Mouse (Mus musculus) embryonic facial prominence, embryonic 11.5 days (tissue): ENCODE results near the gene Bcl11b. TPM values are rescaled to one million over a fixed set of nuclear protein-coding genes. Genes with fewer than 3 reads are reported as not detected.

ENCODE experiments used
- ATAC-seq: fragments of 200-750 bp; cut with Nextera tagmentation; replicated peaks from 2 replicates; pipeline ENCODE4 v1.8.0; 2017; ENCODE audit warnings: low read depth; ENCODE audit not compliant: insufficient number of reproducible peaks, low FRiP score, low TSS enrichment
- DNase-seq: peaks from one replicate; pipeline ENCODE4 v3.0.0-alpha.2; 2015; ENCODE audit warnings: low spot score
- H3K27ac ChIP-seq: fragments of 300-500 bp; sonication (generic); replicated peaks from 2 replicates; pipeline ENCODE4 v1.5.1; 2014; ENCODE audit warnings: mild to moderate bottlenecking, low read depth, low read length, control low read depth
- H3K27me3 ChIP-seq: fragments of 300-500 bp; sonication (generic); 2 replicates; pipeline ENCODE4 v1.6.1; 2014; ENCODE audit warnings: mild to moderate bottlenecking, low read length, moderate library complexity, mixed read lengths; ENCODE audit not compliant: control insufficient read depth, insufficient read depth
- H3K36me3 ChIP-seq: fragments of 300-500 bp; sonication (generic); replicated peaks from 2 replicates; pipeline ENCODE4 v1.6.1; 2014; ENCODE audit warnings: low read depth, mild to moderate bottlenecking, low read length, moderate library complexity, mixed read lengths; ENCODE audit not compliant: control insufficient read depth, insufficient read depth
- H3K4me1 ChIP-seq: fragments of 300-500 bp; sonication (generic); 2 replicates; pipeline ENCODE4 v1.6.1; 2014; ENCODE audit warnings: low read length, mixed read lengths; ENCODE audit not compliant: control insufficient read depth, insufficient read depth
- H3K4me2 ChIP-seq: fragments of 300-500 bp; sonication (generic); 2 replicates; pipeline ENCODE4 v1.6.1; 2014; ENCODE audit warnings: low read depth, mild to moderate bottlenecking, control low read depth, low read length, moderate library complexity
- H3K4me3 ChIP-seq: fragments of 300-500 bp; sonication (generic); 2 replicates; pipeline ENCODE4 v1.5.1; 2014; ENCODE audit warnings: low read depth, low read length, control low read depth
- H3K9ac ChIP-seq: fragments of 300-500 bp; sonication (generic); replicated peaks from 2 replicates; pipeline ENCODE4 v1.6.1; 2014; ENCODE audit warnings: mild to moderate bottlenecking, control low read depth, low read length
- H3K9me3 ChIP-seq: fragments of 300-500 bp; sonication (generic); replicated peaks from 2 replicates; pipeline ENCODE4 v1.6.1; 2016; ENCODE audit warnings: mild to moderate bottlenecking, low read length, inconsistent platforms, mixed read lengths; ENCODE audit not compliant: control insufficient read depth
- WGBS: fragments of 180-500 bp; shearing (Covaris S2); extraction: QIAGEN DNeasy Blood & Tissue Kit; methylation state at CpG from one replicate; pipeline ENCODE4 v1.1.7; 2014; 5-methylcytosine and 5-hydroxymethylcytosine counted together
- polyA plus RNA-seq: library from polyadenylated mRNA; unstranded; fragments of >200 nt; fragmentation: Nextera tagmentation; extraction: Ambion mirVana; gene quantifications from 2 replicates; pipeline ENCODE4 v1.2.1, GENCODE M21; 2014

Gene Bcl11b
- polyA plus RNA-seq, 1 experiment from 2014 or later, result 14.8 TPM

DNA sequence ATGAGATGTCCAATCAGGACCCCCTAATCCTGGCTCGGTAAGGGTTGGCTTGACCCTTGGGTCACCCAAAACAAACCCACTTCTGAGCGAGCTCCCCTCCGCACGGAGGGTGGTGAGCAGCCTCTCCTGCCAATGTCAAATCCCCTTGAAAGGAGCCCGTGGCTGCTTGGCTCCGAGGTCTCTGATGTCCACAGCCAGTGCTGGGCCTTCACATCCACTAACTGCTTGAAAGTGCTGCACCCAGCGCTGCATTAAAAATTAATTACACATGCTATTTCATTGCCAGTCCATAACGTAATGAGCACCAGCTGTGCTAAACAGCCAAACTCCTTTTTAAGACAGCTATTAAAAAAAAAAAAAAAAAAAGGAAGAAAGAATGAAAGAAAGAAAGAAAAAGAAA is 43.5 kb downstream of the Bcl11b start:
- H3K27me3 ChIP-seq, result no peaks in the 10 kb centered on the region
- no peak overlapping the region for H3K4me2 ChIP-seq
- no peak for ATAC-seq
- no peak for DNase-seq
- H3K9ac ChIP-seq, result no peak overlapping the region
- no peaks in the 10 kb centered on the region for H3K9me3 ChIP-seq
- no peaks in the 10 kb centered on the region for H3K36me3 ChIP-seq
- H3K4me1 ChIP-seq, result peaks cover 20% of the 10 kb centered on the region
- no peak overlapping the region for H3K4me3 ChIP-seq
- 25% methylated on average over 8 of the region's 8 CpGs for WGBS
- H3K27ac ChIP-seq, result no peak overlapping the region; the same call in 1 of the 2 replicates

DNA sequence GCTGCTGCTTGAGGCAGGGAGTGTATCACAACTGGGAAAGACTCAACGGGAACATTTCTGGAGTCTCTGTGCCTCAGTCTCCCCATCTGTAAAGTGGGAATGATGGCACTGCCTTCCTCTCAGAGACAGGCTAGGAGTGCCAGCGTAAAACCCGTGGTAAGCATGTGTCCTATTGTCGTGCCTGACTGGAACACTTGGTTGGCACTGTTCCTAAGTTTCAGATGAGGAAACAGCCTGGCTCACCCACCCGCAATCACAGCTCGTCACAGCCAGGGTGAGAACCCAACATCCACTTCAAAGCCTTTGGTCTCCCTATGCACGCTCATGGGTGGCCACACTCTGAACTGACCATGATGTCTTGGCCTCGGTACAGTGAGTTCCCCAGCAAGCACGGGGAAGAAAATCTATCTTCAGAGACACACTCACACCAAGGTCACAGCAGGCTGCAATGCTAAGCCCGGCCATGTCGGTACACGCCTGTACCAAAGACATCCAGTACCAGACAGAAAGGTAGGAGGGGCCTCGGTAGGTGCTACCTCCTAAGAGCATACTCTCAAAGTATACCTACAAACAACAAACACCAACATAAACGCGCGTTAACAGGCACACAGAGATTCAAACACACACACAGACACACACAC is 50.2 kb downstream of the Bcl11b start:
- H3K4me2 ChIP-seq, result no peak overlapping the region
- peaks cover 7% of the 10 kb centered on the region; the same call in 1 of the 2 replicates for H3K4me1 ChIP-seq
- H3K36me3 ChIP-seq, result no peaks in the 10 kb centered on the region
- no peak overlapping the region for H3K4me3 ChIP-seq
- no peak overlapping the region for H3K9ac ChIP-seq
- DNase-seq, result no peak
- no peaks in the 10 kb centered on the region for H3K9me3 ChIP-seq
- no peak for ATAC-seq
- H3K27me3 ChIP-seq, result no peaks in the 10 kb centered on the region
- 94% methylated on average over 16 of the region's 16 CpGs for WGBS
- H3K27ac ChIP-seq, result no peak overlapping the region

DNA sequence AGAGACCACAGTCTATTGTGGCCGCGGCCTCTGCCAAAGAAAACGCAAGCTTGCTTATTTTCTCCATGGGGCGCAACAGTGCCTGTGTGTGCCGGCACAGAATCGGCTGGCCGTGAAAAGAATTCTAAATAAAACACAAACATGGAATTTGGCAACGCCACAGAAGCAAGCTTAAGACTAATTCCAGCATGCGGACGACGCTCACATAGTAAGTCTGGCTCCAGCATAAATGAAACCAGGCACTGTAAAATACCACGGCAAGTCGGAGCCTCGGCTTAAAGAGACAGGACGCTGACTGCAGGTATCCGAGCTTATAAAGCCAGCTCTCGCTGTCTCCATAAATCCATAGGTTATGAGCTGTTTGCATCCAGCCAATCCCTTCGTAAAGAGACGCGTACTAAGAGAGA is 51.1 kb downstream of the Bcl11b start:
- 36% methylated on average over 20 of the region's 20 CpGs for WGBS
- peak; percentile 72 for DNase-seq
- H3K4me2 ChIP-seq, result peak overlapping the region; percentile 13; the same call in 1 of the 2 replicates

DNA sequence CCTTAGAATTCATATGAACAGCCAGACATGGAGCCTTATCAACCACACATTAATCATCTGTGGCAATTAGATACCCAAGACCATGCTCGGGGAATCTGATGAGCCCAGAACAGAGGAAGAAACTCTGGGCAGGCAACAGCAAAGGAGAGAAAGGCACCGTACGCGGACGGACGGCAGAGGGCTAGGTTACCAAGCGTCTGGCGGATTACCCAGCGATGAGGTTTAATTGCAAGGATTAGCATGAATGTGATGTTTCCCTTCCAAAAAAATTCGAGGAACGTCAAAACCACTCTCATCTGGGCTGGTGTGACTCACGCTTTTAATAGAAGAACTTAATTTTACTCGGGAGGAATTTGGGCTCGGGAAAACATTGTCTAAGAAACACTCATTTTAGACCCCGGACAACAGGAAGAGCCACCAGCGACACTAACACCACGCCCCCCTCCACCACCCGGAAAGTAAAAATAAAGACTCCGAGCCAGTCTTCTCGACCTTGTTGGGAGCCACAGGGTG is 52.7 kb downstream of the Bcl11b start:
- 51% methylated on average over 20 of the region's 20 CpGs for WGBS
- H3K9me3 ChIP-seq, result no peaks in the 10 kb centered on the region
- H3K9ac ChIP-seq, result no peak overlapping the region
- no peak overlapping the region for H3K4me2 ChIP-seq
- H3K4me1 ChIP-seq, result peaks cover 7% of the 10 kb centered on the region; the same call in 1 of the 2 replicates
- H3K27me3 ChIP-seq, result no peaks in the 10 kb centered on the region
- DNase-seq (no peak), ATAC-seq (no peak)
- H3K36me3 ChIP-seq, result no peaks in the 10 kb centered on the region
- H3K27ac ChIP-seq, result no peak overlapping the region
- no peak overlapping the region for H3K4me3 ChIP-seq

More for the DNA sequence above, 51.1 kb downstream of the Bcl11b start:
- ATAC-seq, result no peak; the same call in 1 of the 2 replicates
- 0 out of 2 replicates have a peak overlapping the region, but pooled peaks have one; percentile 16 for H3K27ac ChIP-seq
- no peak overlapping the region for H3K9ac ChIP-seq
- H3K4me3 ChIP-seq, result no peak overlapping the region
- peaks cover 7% of the 10 kb centered on the region; the same call in 1 of the 2 replicates for H3K4me1 ChIP-seq
- H3K27me3 ChIP-seq, result no peaks in the 10 kb centered on the region
- H3K9me3 ChIP-seq, result no peaks in the 10 kb centered on the region
- no peaks in the 10 kb centered on the region for H3K36me3 ChIP-seq

DNA sequence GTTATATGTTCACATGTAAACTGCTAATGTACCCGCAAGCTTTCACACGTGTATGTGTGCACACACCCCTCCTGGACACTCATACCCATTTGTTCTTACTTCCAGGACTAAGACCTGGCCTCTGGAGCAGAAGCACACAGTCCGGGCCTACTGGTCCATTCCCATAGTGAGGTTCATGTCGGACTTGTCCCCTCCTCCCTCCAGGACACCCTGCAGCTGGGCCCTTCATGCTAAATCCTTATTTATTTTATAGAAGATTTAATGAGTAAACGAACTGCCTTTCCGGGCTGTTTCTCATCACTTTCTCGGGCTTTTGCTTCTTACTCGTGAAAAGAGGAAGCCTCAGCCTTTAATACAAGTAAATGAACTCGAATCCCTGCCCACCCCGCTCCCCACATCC is 54.0 kb downstream of the Bcl11b start:
- WGBS, result 89% methylated on average over 10 of the region's 10 CpGs
- ATAC-seq, result no peak
- H3K4me1 ChIP-seq, result peaks cover 4% of the 10 kb centered on the region; the same call in 1 of the 2 replicates

DNA sequence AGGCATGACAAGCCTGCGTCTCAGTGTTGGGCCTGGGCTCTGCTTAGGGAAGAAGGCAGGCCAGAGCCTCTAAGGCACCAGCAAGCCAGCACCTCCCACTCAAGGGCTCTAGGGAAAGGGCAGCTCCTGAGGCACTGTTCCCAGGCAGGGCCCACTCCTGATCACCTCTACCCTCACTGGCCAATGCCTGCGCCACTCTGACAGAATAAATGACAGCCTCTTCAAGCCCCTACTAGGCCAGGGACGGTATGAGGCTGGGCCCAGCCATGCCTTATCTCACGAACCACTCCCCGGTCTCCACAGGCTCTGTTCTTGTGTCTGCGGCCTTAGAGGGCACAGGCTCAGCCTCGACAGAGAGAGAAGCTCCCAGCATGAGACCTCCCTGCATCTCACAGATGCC is 61.3 kb downstream of the Bcl11b start:
- WGBS, result 82% methylated on average over 7 of the region's 7 CpGs
- H3K9me3 ChIP-seq, result no peaks in the 10 kb centered on the region
- H3K27me3 ChIP-seq, result no peaks in the 10 kb centered on the region
- H3K27ac ChIP-seq, result no peak overlapping the region
- DNase-seq (no peak), ATAC-seq (no peak)
- no peak overlapping the region for H3K9ac ChIP-seq
- no peak overlapping the region for H3K4me3 ChIP-seq
- H3K4me2 ChIP-seq, result no peak overlapping the region
- H3K4me1 ChIP-seq, result no peaks in the 10 kb centered on the region
- H3K36me3 ChIP-seq, result no peaks in the 10 kb centered on the region

More for the DNA sequence above, 54.0 kb downstream of the Bcl11b start:
- no peak overlapping the region for H3K9ac ChIP-seq
- no peaks in the 10 kb centered on the region for H3K36me3 ChIP-seq
- no peak overlapping the region for H3K4me3 ChIP-seq
- H3K9me3 ChIP-seq, result no peaks in the 10 kb centered on the region
- no peak for DNase-seq
- no peak overlapping the region for H3K4me2 ChIP-seq
- H3K27ac ChIP-seq, result no peak overlapping the region
- H3K27me3 ChIP-seq, result no peaks in the 10 kb centered on the region

DNA sequence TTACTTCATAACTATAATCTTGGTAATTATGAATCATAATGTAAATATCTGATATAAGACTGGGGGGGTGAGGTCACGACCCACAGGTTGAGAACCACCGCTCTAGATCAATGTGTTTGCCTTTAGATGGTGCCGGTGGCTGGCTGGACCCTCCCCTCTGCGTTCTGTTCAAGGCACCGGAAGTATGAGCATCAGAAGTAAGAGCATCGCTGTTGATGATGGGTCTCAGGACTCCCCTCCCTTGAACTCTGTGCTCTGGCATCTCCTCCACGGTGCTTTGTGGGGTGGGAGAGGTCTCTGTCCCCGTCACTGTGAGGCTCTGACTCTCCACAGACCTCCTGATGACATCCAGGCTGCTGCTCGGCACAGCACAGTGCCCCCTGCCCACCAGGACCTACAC is 62.6 kb downstream of the Bcl11b start:
- Histone ChIP-seq H3K9ac (no peak overlapping the region), H3K27ac (no peak overlapping the region), H3K36me3 (no peaks in the 10 kb centered on the region), H3K4me1 (no peaks in the 10 kb centered on the region), H3K4me2 (no peak overlapping the region), H3K9me3 (no peaks in the 10 kb centered on the region), H3K4me3 (no peak overlapping the region), H3K27me3 (no peaks in the 10 kb centered on the region)
- WGBS, result 81% methylated on average over 9 of the region's 9 CpGs
- no peak for ATAC-seq
- DNase-seq, result no peak

DNA sequence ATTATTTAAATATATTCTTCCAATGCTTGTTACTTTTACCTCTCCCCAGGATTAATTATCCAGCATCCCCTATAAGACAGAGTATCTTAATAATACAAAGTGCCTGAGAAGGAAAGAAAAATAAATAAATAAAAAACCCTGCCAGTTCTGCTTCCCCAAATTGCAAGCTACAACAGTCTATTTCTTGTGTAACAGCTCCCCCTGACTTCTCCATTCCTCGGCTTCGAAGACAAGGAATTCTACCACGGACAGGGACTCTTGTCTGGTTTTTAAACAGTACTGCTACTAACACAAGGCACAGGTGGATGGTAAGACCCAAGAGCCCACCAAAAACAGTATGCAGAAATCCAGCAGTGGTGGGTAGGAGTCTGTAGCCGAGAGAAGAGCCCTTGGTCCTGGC is 64.2 kb downstream of the Bcl11b start:
- WGBS, result 74% methylated on average over 4 of the region's 4 CpGs
- no peak overlapping the region for H3K4me3 ChIP-seq
- ATAC-seq (no peak), DNase-seq (no peak)
- H3K4me2 ChIP-seq, result no peak overlapping the region
- no peaks in the 10 kb centered on the region for H3K9me3 ChIP-seq
- H3K27ac ChIP-seq, result no peak overlapping the region
- H3K9ac ChIP-seq, result no peak overlapping the region
- H3K27me3 ChIP-seq, result no peaks in the 10 kb centered on the region
- no peaks in the 10 kb centered on the region for H3K36me3 ChIP-seq
- H3K4me1 ChIP-seq, result no peaks in the 10 kb centered on the region
